Mouse (Mus musculus) ovary, postnatal 14 days (tissue): ENCODE measurements around the gene Ica1.

Source experiments
- DNase-seq: peaks from one replicate; pipeline ENCODE4 v3.0.0; 2022; ENCODE audit warnings: low spot score

Ica1 gene

DNA sequence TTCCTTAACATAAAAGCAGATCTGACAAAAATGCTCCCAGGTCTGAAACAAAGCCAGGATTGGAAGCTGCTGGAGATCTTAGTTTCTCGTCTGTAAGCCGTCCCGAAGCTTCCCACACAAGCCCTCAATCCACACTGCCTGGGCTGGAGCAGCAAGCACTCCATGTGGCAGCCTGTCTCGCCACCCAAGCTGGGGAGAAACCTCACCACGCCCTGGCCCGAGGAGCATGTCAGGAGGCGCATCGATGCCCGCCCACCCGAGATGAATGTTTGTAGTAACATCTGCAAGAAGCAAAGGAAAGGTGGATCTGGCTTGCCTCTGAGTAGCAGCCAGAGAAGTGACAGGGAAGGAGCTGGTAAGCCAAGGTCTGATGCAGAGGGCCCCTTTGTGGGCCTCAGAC lies 133.6 kb downstream of the Ica1 start:
- DNase-seq = no peak

- DNase-seq = no peak
Measured at GRCm38 (mm10) chr6:8640863-8641262, 137.4 kb downstream of the Ica1 start.

GRCm38 (mm10) chr6:8639526-8639925 lies 138.8 kb downstream of the Ica1 start:
- DNase-seq = no peak

GRCm38 (mm10) chr6:8638899-8639298 lies 139.4 kb downstream of the Ica1 start:
- no peak for DNase-seq

- DNase-seq = no peak
Measured at GRCm38 (mm10) chr6:8638122-8638521, 140.2 kb downstream of the Ica1 start.

- DNase-seq = no peak
Measured at GRCm38 (mm10) chr6:8632701-8633100, 145.6 kb downstream of the Ica1 start.

- no peak for DNase-seq
Measured at GRCm38 (mm10) chr6:8631986-8632632, 146.2 kb downstream of the Ica1 start.

DNA sequence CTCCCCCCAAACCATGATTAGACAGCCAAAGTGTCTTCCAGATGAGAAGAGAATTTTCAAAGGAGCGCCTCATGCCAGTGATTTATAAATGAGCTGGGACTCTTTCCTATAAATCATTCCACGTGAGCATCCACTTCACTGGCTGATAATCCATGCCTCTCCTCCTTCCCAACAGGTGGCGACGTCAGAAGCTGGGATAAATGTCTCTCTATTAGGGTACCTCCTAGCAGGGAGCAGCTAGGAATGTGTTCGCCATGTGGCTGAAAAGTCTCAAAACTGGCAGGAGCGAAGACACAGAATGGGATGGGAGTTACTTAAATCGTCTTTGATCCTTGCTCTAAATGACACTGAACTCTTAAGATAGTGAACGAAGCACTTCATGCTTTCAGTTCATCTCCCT lies 146.9 kb downstream of the Ica1 start:
- no peak for DNase-seq

- no peak for DNase-seq
Measured at GRCm38 (mm10) chr6:8630531-8630930, 147.8 kb downstream of the Ica1 start.

DNA sequence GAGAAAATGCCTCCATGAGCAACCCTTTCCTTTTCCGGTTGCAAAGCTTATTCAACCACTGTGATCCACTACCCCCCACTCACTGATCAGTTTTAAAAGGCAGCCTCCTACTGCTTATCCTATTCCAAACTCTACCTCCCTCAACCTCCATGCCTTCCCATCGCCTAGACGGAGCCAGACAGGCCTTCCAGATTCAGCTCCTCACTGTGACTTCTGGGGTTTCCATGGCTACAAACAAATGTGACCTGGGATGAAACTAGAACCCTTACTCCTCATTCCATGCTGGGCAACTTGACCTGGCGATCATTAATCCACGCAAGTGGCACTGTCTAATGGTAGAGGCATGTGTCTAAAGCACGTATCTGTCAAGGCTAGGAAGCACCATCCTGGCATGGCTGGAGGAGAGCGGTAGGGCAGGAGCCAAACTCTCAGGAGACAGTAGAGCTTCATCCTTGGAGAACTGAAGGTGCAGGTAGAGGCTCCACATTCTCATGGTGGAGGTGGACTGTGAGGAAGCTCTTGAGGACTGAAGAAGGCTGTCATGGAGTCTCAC lies 149.5 kb downstream of the Ica1 start:
- DNase-seq = no peak

DNA sequence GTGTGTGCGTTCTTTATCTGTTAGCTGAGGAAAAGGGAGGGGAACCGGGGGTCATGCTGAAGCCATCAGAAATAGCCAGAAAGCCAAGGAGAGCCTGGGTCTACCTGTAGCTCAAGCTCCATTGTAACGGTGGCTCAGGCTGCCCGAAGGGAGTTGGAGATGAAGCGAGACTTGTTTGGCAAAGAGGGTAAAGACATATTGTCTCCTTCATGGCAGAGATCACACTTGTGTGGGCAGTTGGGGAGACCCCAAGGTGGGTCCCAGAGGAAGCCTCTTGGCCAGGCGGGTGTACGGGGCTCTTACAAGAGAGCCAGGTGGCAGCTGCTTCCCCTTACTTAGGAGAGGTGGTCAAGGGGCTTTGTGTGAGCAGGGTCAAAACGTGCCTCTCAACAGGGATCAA lies 150.1 kb downstream of the Ica1 start:
- no peak for DNase-seq

- no peak for DNase-seq
Measured at GRCm38 (mm10) chr6:8623045-8623444, 155.2 kb downstream of the Ica1 start.

GRCm38 (mm10) chr6:8619582-8620350 lies 158.5 kb downstream of the Ica1 start:
- no peak for DNase-seq

GRCm38 (mm10) chr6:8617369-8617768 lies 160.9 kb downstream of the Ica1 start:
- DNase-seq = no peak

DNA sequence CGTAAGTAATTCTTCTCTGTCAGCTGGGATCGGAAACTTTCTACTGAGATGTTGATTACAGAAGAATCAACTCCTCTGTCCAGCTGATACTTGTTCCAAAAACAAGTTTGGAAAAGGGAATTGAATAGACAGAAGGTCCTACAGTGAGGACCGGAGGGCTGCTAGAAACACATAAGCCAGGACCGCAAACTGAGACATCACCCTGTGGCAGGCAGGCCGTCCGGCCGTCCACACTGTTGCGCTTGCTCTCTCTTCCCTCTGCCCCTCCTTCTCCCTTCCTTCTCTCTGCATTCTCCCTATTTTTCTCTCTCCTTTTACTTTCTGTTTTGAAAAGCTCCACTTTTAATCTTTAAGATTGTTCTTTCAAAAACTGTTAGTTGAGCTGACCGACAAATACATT lies 186.6 kb downstream of the Ica1 start:
- DNase-seq = no peak

DNA sequence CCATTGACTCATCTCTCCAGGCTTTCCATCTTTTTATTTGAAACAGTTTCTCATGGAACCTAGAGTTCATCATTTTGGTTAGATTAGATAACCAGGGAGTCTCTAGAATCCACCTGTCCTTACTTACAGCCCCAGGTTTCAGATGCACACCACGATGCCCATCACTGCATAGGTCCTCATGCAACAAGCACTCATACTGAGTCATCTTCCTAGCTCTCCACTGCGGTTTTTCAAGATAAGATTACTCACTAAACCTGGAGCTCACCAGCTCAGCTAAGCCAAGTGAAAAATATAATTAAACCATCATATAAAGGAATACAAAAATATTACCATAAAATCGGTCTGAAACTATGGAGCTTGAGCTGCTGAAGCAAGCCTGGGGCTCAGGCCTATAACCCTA lies 194.4 kb downstream of the Ica1 start:
- DNase-seq = no peak

DNA sequence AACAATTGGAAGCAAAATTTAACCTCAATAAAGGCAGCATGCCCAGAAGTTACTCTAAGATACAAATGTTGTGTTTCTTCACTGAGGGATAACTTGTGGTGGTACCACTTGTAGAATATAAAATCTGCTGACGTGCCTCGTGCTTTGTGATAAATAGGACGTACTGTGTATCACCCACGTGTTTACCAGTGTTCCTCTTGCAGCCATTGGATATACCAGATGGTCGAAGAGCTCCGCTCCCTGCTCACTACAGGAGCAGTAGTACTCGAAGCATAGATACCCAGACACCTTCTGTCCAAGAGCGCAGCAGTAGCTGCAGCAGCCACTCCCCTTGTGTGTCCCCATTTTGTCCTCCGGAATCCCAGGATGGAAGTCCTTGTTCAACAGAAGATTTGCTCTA lies 195.9 kb downstream of the Ica1 start:
- no peak for DNase-seq
